Mouse (Mus musculus) hindbrain, postnatal 0 days (tissue): ENCODE data around the gene Mark1. TPM values are rescaled to one million over a fixed set of nuclear protein-coding genes. Genes with fewer than 3 reads are reported as not detected.

Experiments
- ATAC-seq: fragments of 200-750 bp; cut with Nextera tagmentation; 2 replicates; pipeline ENCODE4 v1.8.0; 2017; ENCODE audit warnings: mild to moderate bottlenecking, moderate TSS enrichment, moderate library complexity
- DNase-seq: peaks from one replicate; pipeline ENCODE4 v3.0.0-alpha.2; 2015; ENCODE audit warnings: low spot score
- H3K27ac ChIP-seq: fragments of 300-500 bp; sonication (generic); 2 replicates; pipeline ENCODE4 v1.5.1; 2014; ENCODE audit warnings: mild to moderate bottlenecking
- H3K27me3 ChIP-seq: fragments of 300-500 bp; sonication (generic); 2 replicates; pipeline ENCODE4 v1.6.1; 2014; ENCODE audit warnings: low read length, mixed read lengths; ENCODE audit not compliant: insufficient read depth
- H3K36me3 ChIP-seq: fragments of 300-500 bp; sonication (generic); 2 replicates; pipeline ENCODE4 v1.6.1; 2014; ENCODE audit warnings: low read length, mixed read lengths; ENCODE audit not compliant: insufficient read depth
- H3K4me1 ChIP-seq: fragments of 300-500 bp; sonication (generic); 2 replicates; pipeline ENCODE4 v1.6.1; 2014; ENCODE audit warnings: antibody characterized with exemption, low read length, mixed read lengths; ENCODE audit not compliant: insufficient read depth
- H3K4me2 ChIP-seq: fragments of 300-500 bp; sonication (generic); 2 replicates; pipeline ENCODE4 v1.6.1; 2014; ENCODE audit warnings: low read depth, mild to moderate bottlenecking, low read length, moderate library complexity, mixed read lengths
- H3K4me3 ChIP-seq: fragments of 300-500 bp; sonication (generic); 2 replicates; pipeline ENCODE4 v1.5.1; 2014; ENCODE audit warnings: low read length
- H3K9ac ChIP-seq: fragments of 300-500 bp; sonication (generic); replicated peaks from 2 replicates; pipeline ENCODE4 v1.6.1; 2014; ENCODE audit warnings: mild to moderate bottlenecking, low read length, moderate library complexity, mixed read lengths
- H3K9me3 ChIP-seq: fragments of 300-500 bp; sonication (generic); 2 replicates; pipeline ENCODE4 v1.6.1; 2016; ENCODE audit warnings: low read length, mixed read lengths
- CTCF ChIP-seq: IDR thresholded peaks from 2 replicates; pipeline ENCODE4 v1.5.1; 2016; ENCODE audit warnings: antibody characterized with exemption, control low read depth, low read depth
- WGBS: fragments of 180-500 bp; shearing (Covaris S2); extraction: QIAGEN DNeasy Blood & Tissue Kit; methylation state at CpG from one replicate; pipeline ENCODE4 v1.1.7; 2014; 5-methylcytosine and 5-hydroxymethylcytosine counted together
- polyA plus RNA-seq: library from polyadenylated mRNA; unstranded; fragments of >200 nt; fragmentation: Nextera tagmentation; extraction: Ambion mirVana; gene quantifications from 2 replicates; pipeline ENCODE4 v1.2.1, GENCODE M21; 2015
- total RNA-seq: library from RNA; depleted of rRNA; stranded (reverse); fragments of >200 nt; gene quantifications from 2 replicates; pipeline ENCODE4 v1.2.3, GENCODE M21; 2014

The Mark1 gene
- total and polyA plus RNA-seq, 2 experiments from 2014 or later: 11.6 to 53.4 TPM

- H3K9ac ChIP-seq: no peak overlapping the region
- no peak for ATAC-seq
- H3K4me1 ChIP-seq: no peaks in the 10 kb centered on the region
- H3K36me3 ChIP-seq: no peaks in the 10 kb centered on the region
- H3K4me2 ChIP-seq: no peak overlapping the region
- no peak for DNase-seq
- no peak overlapping the region for H3K27ac ChIP-seq
- 83% methylated on average over 11 of the region's 11 CpGs for WGBS
- H3K9me3 ChIP-seq: no peaks in the 10 kb centered on the region
- no peak for TF ChIP-seq CTCF
- H3K4me3 ChIP-seq: no peak overlapping the region
- H3K27me3 ChIP-seq: no peaks in the 10 kb centered on the region
Measured at GRCm38 (mm10) chr1:184870646-184871385, 128.6 kb downstream of the Mark1 start.

- Histone ChIP-seq H3K9me3 (no peaks in the 10 kb centered on the region), H3K9ac (no peak overlapping the region), H3K4me3 (no peak overlapping the region), H3K27me3 (no peaks in the 10 kb centered on the region), H3K4me2 (no peak overlapping the region), H3K36me3 (no peaks in the 10 kb centered on the region), H3K4me1 (no peaks in the 10 kb centered on the region), H3K27ac (peak overlapping the region; percentile 22; the same call in 1 of the 2 replicates)
- 38% methylated on average over 4 of the region's 4 CpGs for WGBS
- ATAC-seq: no peak
- DNase-seq: no peak
- TF ChIP-seq CTCF: no peak
Measured at GRCm38 (mm10) chr1:184869939-184870565, 129.3 kb downstream of the Mark1 start.

- TF ChIP-seq CTCF: no peak
- no peaks in the 10 kb centered on the region for H3K36me3 ChIP-seq
- no peaks in the 10 kb centered on the region for H3K4me1 ChIP-seq
- H3K27ac ChIP-seq: no peak overlapping the region
- H3K4me3 ChIP-seq: no peak overlapping the region
- no peak for DNase-seq
- H3K4me2 ChIP-seq: no peak overlapping the region
- H3K27me3 ChIP-seq: no peaks in the 10 kb centered on the region
- H3K9ac ChIP-seq: no peak overlapping the region
- WGBS: 79% methylated on average over 3 of the region's 3 CpGs
- ATAC-seq: no peak
- H3K9me3 ChIP-seq: no peaks in the 10 kb centered on the region
Measured at GRCm38 (mm10) chr1:184867640-184868120, 131.7 kb downstream of the Mark1 start.

- no peak for ATAC-seq
- Histone ChIP-seq H3K4me1 (no peaks in the 10 kb centered on the region), H3K9me3 (no peaks in the 10 kb centered on the region), H3K9ac (no peak overlapping the region), H3K4me3 (no peak overlapping the region), H3K4me2 (no peak overlapping the region), H3K36me3 (no peaks in the 10 kb centered on the region), H3K27me3 (no peaks in the 10 kb centered on the region), H3K27ac (no peak overlapping the region)
- DNase-seq: no peak
- 18% methylated on average over 7 of the region's 7 CpGs for WGBS
- TF ChIP-seq CTCF: no peak
Measured at GRCm38 (mm10) chr1:184864381-184864801, 135.0 kb downstream of the Mark1 start.

- Histone ChIP-seq H3K9me3 (no peaks in the 10 kb centered on the region), H3K27ac (no peak overlapping the region), H3K4me3 (no peak overlapping the region), H3K27me3 (no peaks in the 10 kb centered on the region), H3K9ac (no peak overlapping the region), H3K4me1 (no peaks in the 10 kb centered on the region), H3K4me2 (no peak overlapping the region), H3K36me3 (no peaks in the 10 kb centered on the region)
- no peak for TF ChIP-seq CTCF
- WGBS: 87% methylated on average over 6 of the region's 6 CpGs
- DNase-seq: no peak
- ATAC-seq: no peak
Measured at GRCm38 (mm10) chr1:184862636-184863035, 136.7 kb downstream of the Mark1 start.

- Histone ChIP-seq H3K4me3 (no peak overlapping the region), H3K9ac (no peak overlapping the region), H3K27ac (no peak overlapping the region), H3K36me3 (no peaks in the 10 kb centered on the region), H3K9me3 (no peaks in the 10 kb centered on the region), H3K4me2 (no peak overlapping the region), H3K27me3 (no peaks in the 10 kb centered on the region), H3K4me1 (no peaks in the 10 kb centered on the region)
- 90% methylated on average over 2 of the region's 2 CpGs for WGBS
- no peak for DNase-seq
- no peak for TF ChIP-seq CTCF
- no peak for ATAC-seq
Measured at GRCm38 (mm10) chr1:184861551-184861950, 137.8 kb downstream of the Mark1 start.

GRCm38 (mm10) chr1:184860276-184860675, 139.1 kb downstream of the Mark1 start:
- no peak overlapping the region for H3K4me2 ChIP-seq
- no peaks in the 10 kb centered on the region for H3K36me3 ChIP-seq
- WGBS: 60% methylated on average over 3 of the region's 3 CpGs
- H3K9ac ChIP-seq: no peak overlapping the region
- no peak overlapping the region for H3K27ac ChIP-seq
- no peak for DNase-seq
- H3K9me3 ChIP-seq: no peaks in the 10 kb centered on the region
- ATAC-seq: no peak
- H3K4me1 ChIP-seq: no peaks in the 10 kb centered on the region
- TF ChIP-seq CTCF: no peak
- H3K4me3 ChIP-seq: no peak overlapping the region
- no peaks in the 10 kb centered on the region for H3K27me3 ChIP-seq
